Comparison of ENCODE assay signal across 19 mouse cellular contexts in the genomic region with DNA sequence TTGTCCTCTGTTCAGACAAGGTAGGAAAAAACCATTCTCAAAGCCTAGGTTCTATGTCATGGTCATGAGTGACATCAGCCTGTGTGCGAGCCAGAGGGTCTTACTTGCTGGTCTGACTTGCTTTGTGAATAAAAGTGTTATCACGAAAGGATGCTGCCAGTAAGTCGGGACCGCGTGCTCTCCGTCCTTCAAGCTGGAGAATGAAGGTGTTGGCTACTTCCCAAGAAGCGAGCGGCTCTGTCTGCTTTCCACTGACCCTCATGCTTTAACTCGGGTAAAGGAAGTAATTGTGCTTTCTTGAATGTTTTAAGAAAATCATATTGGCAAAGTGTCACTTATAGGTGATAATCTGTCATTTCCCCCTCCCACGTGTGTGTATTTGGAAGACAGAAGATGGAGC.
DNase-seq lines count a peak whose midpoint lies in the region; ATAC-seq and TF ChIP-seq lines count a peak whose summit lies in the region.
"Had no signal": no experiment of that assay in that cellular context is flagged by ENCODE, and none has a peak within 500 bp of the region (broad histone marks: within the 10 kb centered on the region; RNA-seq: fewer than 3 reads in every experiment).

No protein-coding gene starts in this region.

- WGBS in heart, postnatal 0 days, result 25% methylated on average over 10 of the region's 10 CpGs

- ATAC-seq in heart, postnatal 0 days (ENCODE audit: insufficient read depth, low read depth), result no peak
- ATAC-seq: activated CD4-positive, CD25-positive, alpha-beta regulatory T cell, adult 4 months; forebrain, embryonic 14.5 days; hindbrain, embryonic 16.5 days; Patski had no signal

- DNase-seq in adrenal gland, postnatal 36 days, result peak; percentile 5 to 12
- no peak for DNase-seq in adrenal gland, adult 18-20 months (ENCODE audit: low spot score in 2 of 2)
- peak; percentile 27 to 47 for DNase-seq in cerebellum, postnatal 25 days
- no peak for DNase-seq in cerebellum, adult 18-20 months
- no peak for DNase-seq in heart, postnatal 0 days (ENCODE audit: low spot score)
- DNase-seq in heart, postnatal 25 days (ENCODE audit: low spot score), result no peak
- DNase-seq: adrenal gland, adult 2 months; cerebellum, postnatal 36 days; gastrocnemius, postnatal 14 days; kidney, adult 11 months; kidney, adult 9 months had no signal

- H3K9ac ChIP-seq in heart, postnatal 0 days (replicated peaks; ENCODE audit: low read depth, low read length), result no peak overlapping the region
- H3K9ac ChIP-seq: hindbrain, embryonic 12.5 days had no signal

- no peaks in the 10 kb centered on the region; the same call in 1 of the 2 replicates for H3K36me3 ChIP-seq in heart, postnatal 0 days (replicated peaks; ENCODE audit: control insufficient read depth, insufficient read depth, low read length)
- H3K36me3 ChIP-seq: embryonic facial prominence, embryonic 10.5 days; hindbrain, embryonic 12.5 days had no signal

- no peak overlapping the region for H3K4me3 ChIP-seq in heart, postnatal 0 days (ENCODE audit: low read depth, low read length)
- H3K4me3 ChIP-seq: embryonic facial prominence, embryonic 10.5 days; hindbrain, embryonic 12.5 days had no signal

- no peak for TF ChIP-seq EP300 in heart, postnatal 0 days (IDR thresholded peaks at IDR 0.05; ENCODE audit: low read depth)

- no peaks in the 10 kb centered on the region for H3K9me3 ChIP-seq in heart, postnatal 0 days (replicated peaks; ENCODE audit: control insufficient read depth, low read length)
- H3K9me3 ChIP-seq: embryonic facial prominence, embryonic 10.5 days; hindbrain, embryonic 12.5 days had no signal

- intact Hi-C loops in heart, postnatal 25 days (cut with DNase I), result loop anchor here (5.0 to 10.0 kb wide), 3 partner anchors 193 to 886 kb away; no protein-coding TSS in a partner anchor

- 0 out of 2 replicates have a peak overlapping the region, but pooled peaks have one; percentile 3 for H3K27ac ChIP-seq in heart, postnatal 0 days (ENCODE audit: low read depth)
- H3K27ac ChIP-seq: embryonic facial prominence, embryonic 10.5 days; hindbrain, embryonic 12.5 days; kidney, postnatal 0 days had no signal

- H3K4me2 ChIP-seq in heart, postnatal 0 days (ENCODE audit: low read depth, low read length), result no peak overlapping the region
- H3K4me2 ChIP-seq: hindbrain, embryonic 12.5 days had no signal

- TF ChIP-seq CTCF in heart, postnatal 0 days (IDR thresholded peaks at IDR 0.05; ENCODE audit: low read depth), result no peak

- peaks cover 22% of the 10 kb centered on the region for H3K4me1 ChIP-seq in heart, postnatal 0 days (ENCODE audit: control insufficient read depth, insufficient read depth)

- no peaks in the 10 kb centered on the region for H3K27me3 ChIP-seq in heart, postnatal 0 days (ENCODE audit: control insufficient read depth, insufficient read depth, low read length)
- H3K27me3 ChIP-seq: CH12.LX; hindbrain, embryonic 12.5 days; Patski had no signal

Comparison
In these comparisons a context has a peak if more than half of its experiments do, and no peak if none do; other contexts are left out.
1. DNase-seq: peak in adrenal gland, postnatal 36 days (2 of 2) and cerebellum, postnatal 25 days (2 of 2); none in adrenal gland, adult 18-20 months (0 of 2), cerebellum, adult 18-20 months (0 of 2), heart, postnatal 0 days (single experiment) and heart, postnatal 25 days (single experiment).